Comparison of ENCODE assay signal across 29 mouse cellular contexts in the genomic region with DNA sequence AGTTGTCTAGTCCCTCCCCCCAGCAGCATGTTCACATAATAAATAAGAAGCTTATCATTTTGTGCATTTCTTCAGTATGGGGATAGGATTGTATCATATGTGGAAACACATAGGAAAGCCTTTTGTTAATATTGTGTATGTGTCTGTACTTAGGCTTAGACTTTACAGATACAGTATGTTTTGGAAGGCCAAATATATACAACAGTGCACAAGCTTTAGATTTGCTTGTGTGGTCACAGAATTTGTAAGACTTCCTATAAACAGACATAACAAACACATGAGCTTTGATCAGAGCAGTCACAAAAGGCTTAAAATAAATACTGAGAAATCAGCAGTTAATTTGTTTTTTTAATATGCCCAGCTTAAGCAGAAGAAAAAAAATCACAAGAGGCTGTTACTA.
"Had no signal": no experiment of that assay in that cellular context is flagged by ENCODE, and none has a peak within 500 bp of the region (broad histone marks: within the 10 kb centered on the region; RNA-seq: fewer than 3 reads in every experiment).

No protein-coding gene starts in this region.

- H3K9me3 ChIP-seq: limb, embryonic 10.5 days; limb, embryonic 12.5 days; limb, embryonic 13.5 days; limb, embryonic 15.5 days; liver, embryonic 12.5 days; liver, embryonic 13.5 days; liver, embryonic 15.5 days; megakaryocyte, embryonic 14.5 days; midbrain, embryonic 10.5 days; midbrain, embryonic 12.5 days; midbrain, embryonic 13.5 days; midbrain, embryonic 15.5 days; neural tube, embryonic 12.5 days had no signal

- DNase-seq: layer of hippocampus, postnatal 36 days; left cerebral cortex, postnatal 4 days; liver; liver, embryonic 13.5 days; liver, postnatal 0 days; lung, adult 18-20 months; lung, adult 2 months; lung, postnatal 10 days; midbrain, embryonic 14.5 days had no signal

- H3K9ac ChIP-seq: limb, embryonic 12.5 days; limb, embryonic 13.5 days; limb, embryonic 15.5 days; liver, embryonic 12.5 days; liver, embryonic 13.5 days; liver, embryonic 14.5 days; liver, embryonic 15.5 days; liver, postnatal 0 days; midbrain, embryonic 12.5 days; midbrain, embryonic 13.5 days; midbrain, embryonic 15.5 days; neural tube, embryonic 12.5 days had no signal

- ATAC-seq: liver, embryonic 12.5 days; liver, postnatal 0 days; lung, postnatal 0 days; midbrain, embryonic 13.5 days; midbrain, embryonic 15.5 days; midbrain, embryonic 16.5 days had no signal

- H3K4me2 ChIP-seq: limb, embryonic 12.5 days; limb, embryonic 13.5 days; limb, embryonic 15.5 days; liver, embryonic 11.5 days; liver, embryonic 12.5 days; liver, embryonic 13.5 days; liver, embryonic 15.5 days; midbrain, embryonic 11.5 days; midbrain, embryonic 12.5 days; midbrain, embryonic 13.5 days; midbrain, embryonic 15.5 days; neural tube, embryonic 12.5 days had no signal

- H3K36me3 ChIP-seq: limb, embryonic 10.5 days; limb, embryonic 12.5 days; limb, embryonic 13.5 days; limb, embryonic 15.5 days; liver, embryonic 12.5 days; liver, embryonic 13.5 days; liver, embryonic 15.5 days; midbrain, embryonic 10.5 days; midbrain, embryonic 12.5 days; midbrain, embryonic 13.5 days; midbrain, embryonic 15.5 days; neural tube, embryonic 12.5 days had no signal

- H3K4me1 ChIP-seq: limb, embryonic 10.5 days; limb, embryonic 12.5 days; limb, embryonic 13.5 days; limb, embryonic 15.5 days; liver, embryonic 12.5 days; liver, embryonic 13.5 days; liver, embryonic 15.5 days; megakaryocyte, embryonic 14.5 days; midbrain, embryonic 10.5 days; midbrain, embryonic 12.5 days; midbrain, embryonic 13.5 days; midbrain, embryonic 15.5 days; neural tube, embryonic 12.5 days had no signal

- H3K4me3 ChIP-seq: left cerebral cortex, adult 2 months; limb, embryonic 10.5 days; limb, embryonic 12.5 days; limb, embryonic 13.5 days; limb, embryonic 15.5 days; liver, embryonic 12.5 days; liver, embryonic 13.5 days; liver, embryonic 15.5 days; megakaryocyte, embryonic 14.5 days; midbrain, embryonic 10.5 days; midbrain, embryonic 12.5 days; midbrain, embryonic 13.5 days; midbrain, embryonic 15.5 days; myocyte; neural tube, embryonic 12.5 days had no signal

- H3K27ac ChIP-seq: left cerebral cortex, adult 2 months; limb, embryonic 10.5 days; limb, embryonic 12.5 days; limb, embryonic 13.5 days; limb, embryonic 15.5 days; liver, embryonic 12.5 days; liver, embryonic 13.5 days; liver, embryonic 14.5 days; liver, embryonic 15.5 days; macrophage; midbrain, embryonic 10.5 days; midbrain, embryonic 12.5 days; midbrain, embryonic 13.5 days; midbrain, embryonic 15.5 days; neural tube, embryonic 12.5 days had no signal

- H3K27me3 ChIP-seq: limb, embryonic 12.5 days; limb, embryonic 13.5 days; limb, embryonic 15.5 days; liver, embryonic 12.5 days; liver, embryonic 13.5 days; liver, embryonic 15.5 days; megakaryocyte, embryonic 14.5 days; midbrain, embryonic 12.5 days; midbrain, embryonic 13.5 days; midbrain, embryonic 15.5 days; neural tube, embryonic 12.5 days had no signal
